Mouse (Mus musculus): Measurements from ENCODE around the gene Gabbr1.

DNA sequence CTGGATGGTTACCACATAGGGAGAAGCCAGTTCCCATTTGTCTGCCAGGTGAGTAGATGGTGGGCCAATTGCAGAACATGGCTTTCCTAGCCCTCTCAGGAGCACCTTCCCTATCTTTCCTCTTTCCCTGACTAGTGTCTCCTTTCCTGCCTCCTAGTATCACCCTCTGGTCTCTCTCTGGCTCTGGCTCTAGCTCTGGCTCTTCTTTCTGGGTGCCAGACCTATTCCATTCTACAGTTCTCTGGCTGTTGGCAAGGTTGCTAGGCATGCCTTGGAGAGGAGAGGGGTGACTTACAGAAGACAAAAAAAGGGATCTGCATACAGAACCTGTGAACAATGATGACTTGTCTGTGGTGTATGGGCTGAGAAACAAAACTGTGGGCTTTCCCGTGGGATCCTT, 22.1 kb downstream of the Gabbr1 start:
- TF ChIP-seq CTCF (IDR thresholded peaks at IDR 0.05) (no peak), EP300 (IDR thresholded peaks at IDR 0.05) (no peak)
